Mouse (Mus musculus) myocyte (in vitro differentiated cells): Measurements from ENCODE around the gene Ets1.

ENCODE experiments used
- MAX ChIP-seq: IDR thresholded peaks from one replicate; pipeline ENCODE4 v1.6.1; 2011; ENCODE audit warnings: low read depth, mild to moderate bottlenecking, control low read depth
- POLR2A ChIP-seq: IDR thresholded peaks from one replicate; pipeline ENCODE4 v1.6.1; 2011; ENCODE audit warnings: low read depth, mild to moderate bottlenecking, control low read depth, moderate library complexity; ENCODE audit not compliant: insufficient read length
- SRF ChIP-seq: IDR thresholded peaks from one replicate; pipeline ENCODE4 v1.6.1; 2011; ENCODE audit warnings: low read depth; ENCODE audit not compliant: control insufficient read depth, insufficient read length
- TCF12 ChIP-seq: IDR thresholded peaks from one replicate; pipeline ENCODE4 v1.6.1; 2011; ENCODE audit warnings: mild to moderate bottlenecking, control low read depth; ENCODE audit not compliant: poor library complexity, insufficient read depth, severe bottlenecking
- TCF3 ChIP-seq: IDR thresholded peaks from one replicate; pipeline ENCODE4 v1.6.1; 2011; ENCODE audit warnings: low read depth, control low read depth; ENCODE audit not compliant: insufficient read length
- USF1 ChIP-seq: IDR thresholded peaks from one replicate; pipeline ENCODE4 v1.6.1; 2011; ENCODE audit warnings: low read depth, mild to moderate bottlenecking, control low read depth, moderate library complexity

DNA sequence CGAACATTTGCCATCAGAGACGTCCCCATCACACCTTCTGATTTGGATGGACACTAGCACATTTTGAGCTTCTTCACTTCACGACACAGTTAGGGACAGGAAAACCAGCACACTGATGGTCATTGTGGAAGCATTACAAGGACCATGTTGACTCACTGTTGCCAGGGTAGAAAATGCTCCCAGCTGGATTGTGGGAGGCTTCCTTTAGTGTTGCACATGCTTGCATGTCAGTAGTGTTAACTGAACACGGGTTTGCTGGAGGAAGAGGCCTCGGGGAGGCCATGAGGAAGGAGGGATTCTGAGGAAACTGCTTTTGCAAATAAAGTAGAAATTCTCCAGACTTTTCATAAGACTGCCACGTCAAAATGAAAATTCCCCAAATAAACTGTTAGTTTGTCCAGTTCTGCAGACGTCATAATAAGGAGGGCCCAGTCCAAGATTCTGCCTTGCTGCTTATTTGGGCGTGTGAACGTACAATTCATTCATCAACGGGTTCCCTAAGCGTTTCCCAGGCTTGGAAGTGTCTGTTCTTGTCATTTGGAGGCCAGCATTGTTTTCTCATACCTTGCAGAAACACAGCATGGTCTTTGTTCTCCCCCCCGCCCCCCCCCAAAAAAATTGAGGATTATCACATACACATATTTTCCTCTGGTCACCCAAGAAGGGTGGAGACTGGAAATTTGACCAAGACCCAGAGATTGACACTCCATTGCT is 58.2 kb downstream of the Ets1 start:
- no peak for TF ChIP-seq POLR2A
- no peak for TF ChIP-seq TCF3
- TF ChIP-seq SRF, result no peak
- TF ChIP-seq MAX, result no peak
- no peak for TF ChIP-seq USF1
- TF ChIP-seq TCF12, result no peak
